Mouse (Mus musculus) ES-Bruce4 (cell line): Measurements from ENCODE around the gene Kcnk5.

Experiments
- CTCF ChIP-seq: IDR thresholded peaks from one replicate; pipeline ENCODE4 v1.8.1; 2011; ENCODE audit warnings: low read depth, low read length
- POLR2A ChIP-seq: IDR thresholded peaks from one replicate; pipeline ENCODE4 v1.8.1; 2011; ENCODE audit warnings: low read length; ENCODE audit not compliant: insufficient read depth

- no peak for TF ChIP-seq CTCF
- no peak for TF ChIP-seq POLR2A
These were observed 34.2 kb upstream of the Kcnk5 start for GRCm38 (mm10) chr14:20215826-20216225.
